Mouse (Mus musculus) ES-E14 (cell line): ENCODE data around the gene B430218F22Rik.

Source experiments
- CHD2 ChIP-seq: IDR thresholded peaks from 2 replicates; pipeline ENCODE4 v1.6.1; 2014; ENCODE audit warnings: mild to moderate bottlenecking, low read depth, low read length, inconsistent platforms
- HCFC1 ChIP-seq: IDR thresholded peaks from 2 replicates; pipeline ENCODE4 v1.6.1; 2012; ENCODE audit warnings: low read length, inconsistent platforms, borderline replicate concordance; ENCODE audit not compliant: insufficient read depth
- ZC3H11A ChIP-seq: IDR thresholded peaks from 2 replicates; pipeline ENCODE4 v1.6.1; 2012; ENCODE audit warnings: low read depth, mild to moderate bottlenecking, inconsistent platforms, low read length, borderline replicate concordance
- ZNF384 ChIP-seq: IDR thresholded peaks from 2 replicates; pipeline ENCODE4 v1.6.1; 2012; ENCODE audit warnings: low read depth, low read length, inconsistent platforms

DNA sequence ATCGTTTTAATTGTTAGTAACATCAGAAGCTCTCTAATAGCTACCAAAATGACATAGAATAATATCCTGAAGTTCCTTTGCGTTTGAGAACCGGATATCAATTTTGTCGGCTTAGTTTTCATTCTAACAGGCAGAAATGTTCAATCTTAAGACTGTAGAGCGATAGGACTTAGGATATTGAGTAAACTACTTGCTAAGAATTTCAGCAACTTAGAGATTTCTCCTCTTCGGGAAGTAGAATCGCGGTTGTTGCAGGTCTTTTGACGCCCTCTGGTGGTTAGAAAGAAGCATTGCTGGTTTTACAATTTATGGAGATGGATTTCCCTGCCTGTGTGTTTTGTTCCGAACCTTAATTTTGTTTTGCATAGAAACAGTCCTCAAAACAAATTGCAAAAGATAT lies 36.2 kb upstream of the B430218F22Rik start:
- TF ChIP-seq HCFC1 (no peak), CHD2 (no peak), ZC3H11A (peak; percentile 95), ZNF384 (no peak)
